Mouse (Mus musculus): ENCODE results near the gene Eid1.

GRCm38 (mm10) chr2:125650038-125650437 lies 22.9 kb upstream of the Eid1 start:
- TF ChIP-seq CTCF (IDR thresholded peaks at IDR 0.05; ENCODE audit: control insufficient read depth, insufficient read depth, low read length) (no peak), POLR2A (IDR thresholded peaks at IDR 0.05; ENCODE audit: borderline replicate concordance, control insufficient read depth, low read depth, low read length) (no peak)
